Mouse (Mus musculus): ENCODE measurements around the gene Fam8a1. TPM values are rescaled to one million over a fixed set of nuclear protein-coding genes. Genes with fewer than 3 reads are reported as not detected.

Gene Fam8a1
- total and polyA plus RNA-seq, 2 experiments from 2014 or later: 14.5 to 32.7 TPM

- DNase-seq (ENCODE audit: low spot score): no peak
- no peaks in the 10 kb centered on the region for H3K27me3 ChIP-seq (ENCODE audit: insufficient read depth, low read length)
- no peaks in the 10 kb centered on the region for H3K4me1 ChIP-seq (ENCODE audit: insufficient read depth, low read length)
- no peak overlapping the region for H3K9ac ChIP-seq (replicated peaks; ENCODE audit: low read length)
- no peak for ATAC-seq
- WGBS: 84% methylated on average over 5 of the region's 5 CpGs
- H3K4me3 ChIP-seq (ENCODE audit: low read length): no peak overlapping the region
- no peaks in the 10 kb centered on the region for H3K9me3 ChIP-seq (ENCODE audit: low read length)
- TF ChIP-seq CTCF (IDR thresholded peaks at IDR 0.05; ENCODE audit: low read depth): no peak
- H3K4me2 ChIP-seq (ENCODE audit: low read depth, low read length): no peak overlapping the region
- H3K36me3 ChIP-seq (ENCODE audit: insufficient read depth, low read length): peaks cover 20% of the 10 kb centered on the region; the same call in 1 of the 2 replicates
- no peak overlapping the region for H3K27ac ChIP-seq
These were observed 44.2 kb downstream of the Fam8a1 start for GRCm38 (mm10) chr13:46713486-46713885.

- Histone ChIP-seq H3K9me3 (ENCODE audit: low read length) (no peaks in the 10 kb centered on the region), H3K4me3 (ENCODE audit: low read length) (no peak overlapping the region), H3K4me2 (ENCODE audit: low read depth, low read length) (no peak overlapping the region), H3K27me3 (ENCODE audit: insufficient read depth, low read length) (no peaks in the 10 kb centered on the region), H3K27ac (no peak overlapping the region), H3K36me3 (ENCODE audit: insufficient read depth, low read length) (peaks cover 12% of the 10 kb centered on the region; the same call in 1 of the 2 replicates), H3K9ac (replicated peaks; ENCODE audit: low read length) (no peak overlapping the region), H3K4me1 (ENCODE audit: insufficient read depth, low read length) (no peaks in the 10 kb centered on the region)
- no peak for ATAC-seq
- 81% methylated on average over 3 of the region's 3 CpGs for WGBS
- TF ChIP-seq CTCF (IDR thresholded peaks at IDR 0.05; ENCODE audit: low read depth): no peak
- DNase-seq (ENCODE audit: low spot score): no peak
These were observed 46.8 kb downstream of the Fam8a1 start for GRCm38 (mm10) chr13:46715976-46716639.

DNA sequence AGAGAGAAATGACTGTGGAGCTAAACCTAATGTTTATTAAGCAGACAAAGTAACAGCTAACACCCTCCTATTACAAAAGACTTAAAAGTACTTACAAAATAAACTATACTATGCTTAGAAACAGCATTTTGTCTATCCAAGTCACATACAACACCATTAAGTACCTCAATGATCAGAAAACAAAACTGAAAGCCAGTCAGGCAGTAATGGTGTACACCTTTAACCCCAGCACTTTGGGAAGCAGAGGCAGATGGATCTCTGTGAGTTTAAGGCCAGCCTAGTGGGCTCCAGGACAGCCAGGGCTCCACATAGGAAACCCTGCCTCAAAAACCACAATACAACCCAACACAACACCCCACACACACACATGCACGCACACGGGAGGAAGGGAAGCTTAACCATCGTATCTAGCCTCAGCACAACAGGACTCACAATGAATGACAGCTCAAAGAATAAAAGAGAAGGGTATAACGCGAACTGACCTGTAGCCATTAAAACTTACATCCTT lies 49.6 kb downstream of the Fam8a1 start:
- TF ChIP-seq CTCF (IDR thresholded peaks at IDR 0.05; ENCODE audit: low read depth): no peak
- H3K27ac ChIP-seq: no peak overlapping the region
- WGBS: 79% methylated on average over 5 of the region's 5 CpGs
- H3K9me3 ChIP-seq (ENCODE audit: low read length): no peaks in the 10 kb centered on the region
- H3K4me2 ChIP-seq (ENCODE audit: low read depth, low read length): no peak overlapping the region
- H3K27me3 ChIP-seq (ENCODE audit: insufficient read depth, low read length): no peaks in the 10 kb centered on the region
- H3K9ac ChIP-seq (replicated peaks; ENCODE audit: low read length): no peak overlapping the region
- no peak overlapping the region for H3K4me3 ChIP-seq (ENCODE audit: low read length)
- no peak for DNase-seq (ENCODE audit: low spot score)
- no peaks in the 10 kb centered on the region; the same call in 1 of the 2 replicates for H3K36me3 ChIP-seq (ENCODE audit: insufficient read depth, low read length)
- no peaks in the 10 kb centered on the region for H3K4me1 ChIP-seq (ENCODE audit: insufficient read depth, low read length)
- ATAC-seq: no peak

DNA sequence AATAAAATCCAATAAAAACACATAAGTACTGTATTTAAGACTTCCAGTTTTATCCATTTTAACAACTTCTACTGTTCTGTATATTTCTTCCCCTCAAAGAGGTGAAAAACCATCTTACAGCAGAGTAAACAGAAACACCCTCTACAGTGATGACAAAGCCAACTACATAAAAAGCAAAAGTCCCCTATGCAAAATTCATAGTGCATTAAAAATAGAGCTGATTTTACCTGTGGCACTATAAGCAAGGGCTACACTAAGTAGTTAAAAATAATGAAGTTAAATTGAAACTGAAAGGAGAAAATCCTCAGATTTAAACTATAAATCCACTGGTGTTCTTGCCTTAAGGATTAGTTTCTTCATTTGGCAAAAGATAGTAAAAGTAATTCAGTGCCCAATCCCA lies 51.7 kb downstream of the Fam8a1 start:
- ATAC-seq (no peak), DNase-seq (ENCODE audit: low spot score) (no peak)
- Histone ChIP-seq H3K9me3 (ENCODE audit: low read length) (no peaks in the 10 kb centered on the region), H3K27me3 (ENCODE audit: insufficient read depth, low read length) (no peaks in the 10 kb centered on the region), H3K4me3 (ENCODE audit: low read length) (no peak overlapping the region), H3K27ac (no peak overlapping the region), H3K4me1 (ENCODE audit: insufficient read depth, low read length) (peaks cover 9% of the 10 kb centered on the region), H3K4me2 (ENCODE audit: low read depth, low read length) (no peak overlapping the region), H3K9ac (replicated peaks; ENCODE audit: low read length) (no peak overlapping the region), H3K36me3 (ENCODE audit: insufficient read depth, low read length) (no peaks in the 10 kb centered on the region)
- TF ChIP-seq CTCF (IDR thresholded peaks at IDR 0.05; ENCODE audit: low read depth): no peak

DNA sequence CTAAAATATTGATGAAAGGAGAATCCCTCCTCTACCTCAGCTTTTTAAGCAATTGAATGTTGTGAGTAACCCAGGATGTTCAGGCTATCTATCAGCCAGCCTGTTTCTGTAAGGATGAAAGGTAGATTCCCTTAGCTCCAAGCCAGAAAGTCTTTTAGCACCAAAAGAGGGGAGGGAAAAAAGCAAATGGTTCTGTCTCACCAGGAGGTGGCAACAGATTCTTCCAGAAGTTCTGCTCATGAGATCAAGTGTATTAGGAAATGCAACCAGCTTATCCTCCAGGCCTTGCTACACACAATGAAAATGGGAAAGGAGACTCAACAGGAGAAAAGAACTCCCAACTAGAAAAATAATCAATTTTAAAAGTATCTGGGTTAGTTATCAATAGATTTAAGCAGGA lies 55.0 kb downstream of the Fam8a1 start:
- ATAC-seq (no peak), DNase-seq (ENCODE audit: low spot score) (peak; percentile 27)
- no peaks in the 10 kb centered on the region for H3K36me3 ChIP-seq (ENCODE audit: insufficient read depth, low read length)
- H3K9me3 ChIP-seq (ENCODE audit: low read length): no peaks in the 10 kb centered on the region
- TF ChIP-seq CTCF (IDR thresholded peaks at IDR 0.05; ENCODE audit: low read depth): peak; percentile 53
- H3K4me3 ChIP-seq (ENCODE audit: low read length): no peak overlapping the region
- peaks cover 9% of the 10 kb centered on the region for H3K4me1 ChIP-seq (ENCODE audit: insufficient read depth, low read length)
- no peaks in the 10 kb centered on the region for H3K27me3 ChIP-seq (ENCODE audit: insufficient read depth, low read length)
- H3K4me2 ChIP-seq (ENCODE audit: low read depth, low read length): no peak overlapping the region
- no peak overlapping the region for H3K9ac ChIP-seq (replicated peaks; ENCODE audit: low read length)
- no peak overlapping the region for H3K27ac ChIP-seq

- Histone ChIP-seq H3K36me3 (ENCODE audit: insufficient read depth, low read length) (no peaks in the 10 kb centered on the region), H3K4me3 (ENCODE audit: low read length) (no peak overlapping the region), H3K27ac (no peak overlapping the region), H3K9me3 (ENCODE audit: low read length) (no peaks in the 10 kb centered on the region), H3K4me2 (ENCODE audit: low read depth, low read length) (peak overlapping the region; percentile 74), H3K9ac (replicated peaks; ENCODE audit: low read length) (no peak overlapping the region), H3K4me1 (ENCODE audit: insufficient read depth, low read length) (peaks cover 9% of the 10 kb centered on the region), H3K27me3 (ENCODE audit: insufficient read depth, low read length) (no peaks in the 10 kb centered on the region)
- DNase-seq (ENCODE audit: low spot score) (no peak), ATAC-seq (no peak)
- WGBS: 26% methylated on average over 2 of the region's 2 CpGs
- no peak for TF ChIP-seq CTCF (IDR thresholded peaks at IDR 0.05; ENCODE audit: low read depth)
These were observed 55.9 kb downstream of the Fam8a1 start for GRCm38 (mm10) chr13:46725227-46725626.

DNA sequence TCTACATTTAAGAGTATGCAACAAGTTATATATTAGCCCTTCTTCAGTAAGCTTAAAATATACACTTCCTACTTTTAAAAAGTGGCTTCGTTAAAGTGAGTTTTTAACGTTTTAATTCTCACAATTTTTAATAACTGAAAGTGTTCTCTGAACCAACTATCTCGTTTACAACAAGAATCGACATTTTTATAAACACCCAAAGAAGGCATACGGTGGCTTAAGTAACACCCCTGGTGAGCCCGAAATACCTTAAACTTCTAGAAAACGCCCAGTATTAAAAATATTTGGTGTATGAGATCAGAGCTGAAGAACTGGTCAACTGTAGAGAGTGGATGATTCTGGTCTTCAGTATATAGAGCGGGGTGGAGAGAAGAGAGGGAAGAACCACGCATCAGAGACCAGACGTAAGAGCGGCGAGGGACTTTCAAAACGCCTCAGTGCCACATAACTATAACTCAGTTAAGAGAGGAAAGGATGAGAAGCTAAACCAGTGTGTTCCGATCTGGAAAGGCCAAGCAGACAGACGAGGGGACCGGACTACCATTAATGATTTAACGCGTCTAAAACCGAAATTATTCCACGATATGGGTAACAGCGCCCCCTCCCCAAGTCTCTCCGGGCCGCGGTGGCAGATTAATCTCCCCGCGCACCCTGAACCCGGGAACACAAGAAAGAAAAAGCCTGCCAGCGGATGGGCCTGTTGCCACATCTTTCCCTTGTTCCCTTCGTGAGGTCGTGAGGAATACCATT lies 57.1 kb downstream of the Fam8a1 start:
- H3K36me3 ChIP-seq (ENCODE audit: insufficient read depth, low read length): no peaks in the 10 kb centered on the region
- H3K27ac ChIP-seq: peak overlapping the region; percentile 94
- DNase-seq (ENCODE audit: low spot score): no peak
- peak; percentile 29 for TF ChIP-seq CTCF (IDR thresholded peaks at IDR 0.05; ENCODE audit: low read depth)
- peaks cover 9% of the 10 kb centered on the region for H3K4me1 ChIP-seq (ENCODE audit: insufficient read depth, low read length)
- peak overlapping the region; percentile 87 for H3K9ac ChIP-seq (replicated peaks; ENCODE audit: low read length)
- H3K4me2 ChIP-seq (ENCODE audit: low read depth, low read length): peak overlapping the region; percentile 74
- H3K27me3 ChIP-seq (ENCODE audit: insufficient read depth, low read length): no peaks in the 10 kb centered on the region
- WGBS: under 1% methylated on average over 30 of the region's 30 CpGs
- no peak for ATAC-seq
- no peaks in the 10 kb centered on the region for H3K9me3 ChIP-seq (ENCODE audit: low read length)
- H3K4me3 ChIP-seq (ENCODE audit: low read length): peak overlapping the region; percentile 73
